Mouse (Mus musculus) CD8-positive naive resting alpha-beta T cell, adult 2 months (primary cell): ENCODE data around the gene Fndc11.
A peak's percentile ranks its signal among the peaks of the same experiment; 100 is the strongest.

Source experiments
- DNase-seq, 2 experiments: peaks; one replicate each; pipeline ENCODE4 v3.0.0; 2022; ENCODE audit warnings: low read depth in 2 of 2, low spot score in 2 of 2

Gene Fndc11

DNA sequence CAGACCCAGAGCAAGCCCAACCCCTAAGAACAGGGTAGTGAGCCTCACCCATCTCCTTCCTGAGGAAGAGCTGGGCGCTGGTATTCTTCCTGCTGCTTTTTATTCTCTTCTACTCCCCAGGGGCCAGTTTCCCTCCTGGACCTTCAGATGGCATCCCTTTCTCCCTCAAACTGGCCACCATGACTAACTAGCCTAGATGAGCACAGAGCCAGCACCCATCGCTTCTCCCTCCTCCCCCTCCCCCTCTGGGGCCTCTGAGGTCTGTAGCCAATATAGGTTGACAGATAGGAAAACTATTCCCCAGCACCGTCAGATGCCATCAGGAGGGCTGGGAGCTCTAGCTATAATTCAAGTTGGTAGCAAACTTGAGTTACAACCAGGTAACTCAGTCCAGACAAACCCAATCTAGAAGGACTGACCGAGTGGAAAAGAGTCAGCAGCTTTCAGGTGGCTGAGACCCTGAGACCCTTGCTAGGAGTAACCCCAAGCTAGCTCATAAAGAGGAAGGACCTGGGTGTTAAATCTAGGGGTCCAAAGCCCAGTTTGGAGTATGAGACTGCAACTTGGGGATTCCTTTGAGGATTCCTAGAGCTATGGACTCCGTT lies 830 bp upstream of the Fndc11 start:
- DNase-seq, result no peak

GRCm38 (mm10) chr2:181220361-181220760 lies 548 bp downstream of the Fndc11 start:
- DNase-seq, result peak in 1 of 2 experiments; percentile 12

DNA sequence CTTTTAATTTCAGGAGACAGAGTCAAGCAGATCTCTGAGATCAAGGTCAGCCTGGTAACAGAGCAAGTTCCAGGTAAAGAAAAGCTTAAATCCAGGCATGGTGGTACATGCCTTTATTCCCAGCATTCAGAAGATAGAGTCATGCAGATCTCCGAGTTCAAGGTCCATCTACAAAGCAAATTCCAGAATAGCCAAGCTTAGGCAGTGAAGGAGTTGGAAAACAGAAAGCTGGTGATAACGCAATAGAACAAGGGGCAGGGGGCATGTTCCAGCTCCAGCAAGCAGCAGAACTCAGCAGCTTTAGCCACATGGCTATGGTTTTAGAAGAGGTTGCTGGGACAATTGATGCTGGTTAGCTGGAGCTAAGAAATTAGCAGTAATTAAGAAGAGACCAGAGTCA lies 5.2 kb downstream of the Fndc11 start:
- DNase-seq, result no peak

- DNase-seq, result no peak
Observed at GRCm38 (mm10) chr2:181227122-181227521, 7.3 kb downstream of the Fndc11 start.

DNA sequence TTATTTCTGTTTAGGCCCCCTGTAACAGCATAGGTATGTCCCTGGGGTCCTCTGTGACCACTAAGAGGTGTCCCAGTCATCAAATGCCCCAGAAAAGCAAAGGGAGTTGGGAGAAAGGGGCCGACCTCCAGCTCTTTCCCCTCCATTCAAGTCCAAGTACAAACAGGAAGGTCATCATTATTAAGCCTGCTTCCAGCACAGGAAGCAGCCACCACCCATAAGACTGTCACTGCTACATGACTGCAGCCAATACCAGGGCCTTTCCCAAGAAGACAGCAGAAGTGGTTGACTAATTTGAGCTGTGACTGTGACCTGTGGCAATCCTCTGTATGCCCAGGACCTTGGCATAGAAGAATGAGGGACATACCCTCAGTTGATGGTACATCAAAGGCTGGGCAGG lies 8.5 kb downstream of the Fndc11 start:
- DNase-seq, result no peak

GRCm38 (mm10) chr2:181231171-181231570 lies 11.4 kb downstream of the Fndc11 start:
- no peak for DNase-seq

- DNase-seq, result no peak
Observed at GRCm38 (mm10) chr2:181233443-181233842, 13.6 kb downstream of the Fndc11 start.

DNA sequence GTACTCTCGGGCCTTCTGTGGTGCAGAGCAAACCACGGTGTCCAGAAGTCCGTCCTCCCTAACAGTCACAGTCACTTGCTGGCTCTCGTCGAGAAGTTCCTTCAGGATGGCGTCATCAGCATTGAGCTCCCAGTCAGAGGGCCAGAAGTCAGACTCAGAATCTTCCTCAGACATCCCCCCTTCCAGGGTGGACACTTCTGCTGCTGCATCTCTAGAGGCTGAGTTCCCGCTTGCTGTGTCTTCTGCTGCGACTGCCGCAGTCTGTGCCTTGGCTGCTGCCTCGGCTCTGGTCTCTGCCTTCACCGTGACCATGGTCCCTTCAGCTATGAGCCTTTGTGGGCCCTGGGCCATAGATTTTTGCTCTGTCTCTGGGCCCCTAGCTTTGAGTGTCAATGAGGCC lies 14.9 kb downstream of the Fndc11 start:
- no peak for DNase-seq

DNA sequence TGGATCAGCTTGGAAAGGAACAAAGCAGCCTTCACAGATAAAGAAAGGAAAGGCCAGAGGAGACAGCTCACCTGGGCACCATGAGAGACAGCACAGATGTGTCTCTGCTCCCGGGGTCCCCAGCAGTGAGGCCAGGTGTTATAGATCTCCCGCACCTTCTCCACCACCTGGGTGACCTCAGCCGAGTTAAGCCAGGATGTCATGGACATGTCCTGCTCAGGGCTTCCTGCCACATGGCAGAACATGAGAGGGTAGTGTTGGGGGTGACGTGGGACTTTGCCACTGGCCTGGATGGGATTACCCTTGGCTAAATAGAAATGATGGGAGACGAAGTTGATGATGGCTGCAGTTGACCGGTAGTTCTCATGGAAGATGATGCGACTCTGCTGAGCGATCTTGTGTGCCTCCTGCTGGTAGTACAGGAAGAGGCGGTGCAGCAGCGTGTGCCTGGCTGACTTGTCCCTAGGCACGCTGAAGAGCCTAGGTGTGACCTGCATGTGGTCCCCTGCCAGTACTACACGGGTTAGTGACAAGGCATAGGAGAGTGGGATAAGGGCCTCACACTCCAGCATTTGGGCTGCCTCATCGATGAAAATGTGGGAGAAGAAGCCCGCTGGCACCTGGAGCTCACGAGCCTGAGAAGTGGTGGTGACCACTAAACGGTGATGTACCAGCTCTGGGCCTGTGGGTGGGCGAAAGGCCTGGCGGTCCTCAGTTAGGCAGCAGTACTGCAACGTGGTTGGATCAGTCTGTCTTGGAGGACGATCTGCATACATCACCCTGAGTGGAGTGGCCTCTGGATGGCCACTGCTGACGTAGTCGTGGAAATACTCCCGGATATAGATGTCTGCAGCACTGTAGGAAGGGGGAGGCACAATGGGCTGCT lies 16.1 kb downstream of the Fndc11 start:
- DNase-seq, result no peak

GRCm38 (mm10) chr2:181237251-181238014 lies 17.6 kb downstream of the Fndc11 start:
- DNase-seq, result no peak

GRCm38 (mm10) chr2:181238091-181238610 lies 18.3 kb downstream of the Fndc11 start:
- no peak for DNase-seq

DNA sequence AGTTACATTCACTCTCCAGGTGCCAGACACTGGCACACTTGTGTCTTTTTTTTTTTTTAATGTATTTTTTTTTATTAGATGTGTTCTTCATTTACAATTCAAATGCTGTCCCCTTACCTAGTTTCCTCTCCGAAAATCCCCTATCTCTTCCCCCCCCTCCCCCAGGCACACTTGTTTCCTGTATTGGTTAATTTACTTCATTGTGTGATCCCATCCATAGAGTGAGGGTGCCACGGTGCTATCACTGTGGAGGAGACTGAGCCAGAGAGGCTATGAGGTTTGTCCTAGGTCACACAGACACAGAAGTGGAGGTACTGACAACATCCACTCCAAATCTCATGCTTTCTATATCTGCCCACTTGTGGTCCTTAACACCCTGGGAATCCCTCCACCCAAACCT lies 19.0 kb downstream of the Fndc11 start:
- DNase-seq, result no peak

DNA sequence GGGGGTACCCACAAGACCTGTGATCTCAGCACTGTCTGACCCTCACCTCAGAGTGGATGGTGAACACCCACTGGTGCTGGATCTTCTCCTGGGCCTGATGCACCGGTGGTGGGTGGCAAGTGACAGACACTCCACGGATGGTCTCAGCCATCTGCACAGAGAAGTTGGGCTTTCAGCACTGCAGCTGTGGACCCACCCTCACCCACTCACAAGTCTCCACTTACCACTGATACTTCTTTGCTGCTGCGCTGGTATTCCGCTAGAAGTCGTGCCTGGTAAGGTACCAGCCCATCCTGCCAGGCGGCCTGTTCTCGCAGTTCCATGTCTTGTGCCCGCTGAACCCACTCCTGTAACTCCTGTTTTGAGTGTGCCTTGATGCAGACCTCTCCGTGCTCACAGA lies 19.4 kb downstream of the Fndc11 start:
- DNase-seq, result no peak

- DNase-seq, result no peak
Observed at GRCm38 (mm10) chr2:181240806-181241440, 21.1 kb downstream of the Fndc11 start.

DNA sequence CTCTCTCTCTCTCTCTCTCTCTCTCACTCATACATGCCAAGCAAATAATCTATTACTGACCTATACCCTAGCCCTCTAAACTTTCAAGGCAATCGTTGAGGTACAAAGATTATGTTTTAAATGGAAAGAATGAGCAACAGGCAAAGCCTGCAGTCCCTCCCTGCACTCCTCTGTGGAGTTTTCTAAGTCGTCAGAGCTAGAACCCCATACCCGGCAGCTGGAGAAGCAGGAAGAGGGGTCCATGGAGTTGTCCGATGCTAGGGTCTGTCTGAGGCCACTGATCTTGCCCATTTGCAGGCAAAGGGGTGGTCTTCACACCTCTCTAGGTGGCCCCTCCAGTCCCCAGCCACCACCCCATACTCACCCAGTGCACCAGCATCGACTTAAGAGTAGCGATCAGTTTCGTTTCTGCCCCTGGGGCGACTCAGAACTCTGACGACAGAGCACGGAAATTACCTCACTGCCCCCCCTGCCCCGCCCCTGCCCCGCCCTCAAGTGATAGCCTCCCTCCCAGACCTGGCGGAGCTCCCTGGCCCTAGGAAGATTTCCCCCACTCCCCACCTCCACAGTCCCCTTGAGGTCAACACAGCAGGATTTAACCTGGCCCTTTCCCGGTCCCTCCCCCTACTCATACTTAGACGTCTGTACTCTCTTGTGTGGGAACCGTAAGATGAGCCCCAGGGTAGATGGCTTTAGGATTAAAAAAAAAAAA lies 21.9 kb downstream of the Fndc11 start, which contains the start of gene Helz2:
Helz2 (minus strand) TSS at position 426 of the 712 bp plus-strand sequence.
- peak; percentile 46 to 64 for DNase-seq

GRCm38 (mm10) chr2:181242314-181242665 lies 22.5 kb downstream of the Fndc11 start:
- DNase-seq, result no peak

DNA sequence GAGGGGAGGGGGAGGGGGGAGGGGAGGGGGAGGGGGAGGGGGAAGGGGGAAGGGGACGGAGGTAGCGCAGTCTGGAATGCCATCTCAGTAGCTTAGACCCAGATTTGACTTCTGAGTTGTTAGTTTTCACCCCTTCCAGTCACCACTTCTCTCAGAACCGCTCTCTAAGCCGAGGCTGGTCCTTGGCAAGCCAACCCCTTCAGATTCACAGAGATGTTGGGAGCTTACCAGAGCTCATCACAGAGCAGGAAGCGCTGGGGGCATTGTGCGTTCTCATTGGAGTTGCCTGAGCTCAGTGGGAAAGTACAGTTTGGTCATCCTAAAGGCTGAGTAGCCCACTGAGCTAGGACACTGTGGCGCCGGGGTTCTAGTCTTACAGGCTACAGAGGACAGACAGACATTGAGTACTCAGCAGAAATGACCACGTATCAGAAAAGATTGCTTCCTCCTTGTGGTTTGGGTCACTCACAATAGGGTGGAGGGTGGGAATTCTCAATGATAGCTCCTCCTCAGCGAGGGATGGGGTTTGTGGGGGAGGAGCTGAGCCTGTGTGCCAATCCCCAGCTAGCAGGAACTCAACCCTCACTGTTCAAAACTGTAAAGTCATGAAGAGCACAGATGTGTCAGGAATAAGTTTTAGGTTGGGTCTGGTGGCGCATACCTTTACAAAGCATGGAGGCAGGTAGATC lies 24.0 kb downstream of the Fndc11 start:
- no peak for DNase-seq

- no peak for DNase-seq
Observed at GRCm38 (mm10) chr2:181245031-181245430, 25.2 kb downstream of the Fndc11 start.

DNA sequence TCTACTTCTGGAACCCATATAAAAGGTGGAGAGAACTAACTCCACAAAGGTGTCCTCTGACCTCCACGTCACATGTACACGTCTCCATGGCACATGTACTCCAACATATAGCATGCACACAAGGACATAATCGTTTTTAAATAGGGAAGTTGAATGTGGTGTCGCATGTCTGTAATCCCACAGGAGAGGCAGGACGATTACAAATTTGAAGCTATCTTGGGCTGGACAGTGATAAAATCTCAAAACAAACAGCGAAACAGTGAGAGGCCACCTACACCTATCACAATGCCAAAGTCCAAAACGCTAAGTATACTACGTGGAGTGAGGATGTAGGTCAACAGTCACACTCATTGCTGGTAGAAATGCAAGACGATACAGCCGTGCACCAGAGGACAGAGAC lies 29.4 kb downstream of the Fndc11 start:
- DNase-seq, result no peak

DNA sequence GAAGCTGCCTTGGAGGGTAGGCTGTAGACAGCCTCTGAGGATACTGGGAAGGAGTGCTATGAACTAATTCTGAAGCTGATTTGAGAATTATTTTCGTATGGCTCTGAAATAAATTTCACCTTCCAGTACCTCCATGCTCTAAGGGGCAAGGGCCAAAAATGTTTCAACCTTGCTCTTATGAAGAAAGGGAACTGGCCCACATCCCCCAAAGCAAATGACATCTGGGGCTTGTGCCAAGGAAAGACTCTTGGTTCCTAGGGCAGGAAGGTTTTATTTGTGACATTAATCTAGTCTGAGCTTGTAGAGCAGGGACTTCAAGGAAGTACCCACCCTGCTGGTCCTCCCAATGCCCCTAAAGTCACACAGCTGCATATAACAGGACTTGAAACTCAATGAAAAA lies 32.0 kb downstream of the Fndc11 start:
- no peak for DNase-seq
